Mouse (Mus musculus) limb, embryonic 14.5 days (tissue): ENCODE results near the gene 6330409D20Rik. TPM values are rescaled to one million over a fixed set of nuclear protein-coding genes. Genes with fewer than 3 reads are reported as not detected.

Experiments
- ATAC-seq: fragments of 200-750 bp; cut with Nextera tagmentation; 2 replicates; pipeline ENCODE4 v1.8.0; 2017; ENCODE audit warnings: low read depth, moderate number of reproducible peaks, moderate TSS enrichment; ENCODE audit not compliant: low FRiP score
- DNase-seq: peaks from one replicate; pipeline ENCODE4 v3.0.0-alpha.2; 2015; ENCODE audit warnings: low spot score
- H3K27ac ChIP-seq: fragments of 300-500 bp; sonication (generic); replicated peaks from 2 replicates; pipeline ENCODE4 v1.5.1; 2014; ENCODE audit warnings: low read depth, mild to moderate bottlenecking, low read length, moderate library complexity, mixed read lengths
- H3K27me3 ChIP-seq: fragments of 300-500 bp; sonication (generic); 2 replicates; pipeline ENCODE4 v1.6.1; 2014; ENCODE audit warnings: low read length, mixed read lengths; ENCODE audit not compliant: control insufficient read depth, insufficient read depth
- H3K36me3 ChIP-seq: fragments of 300-500 bp; sonication (generic); 2 replicates; pipeline ENCODE4 v1.6.1; 2014; ENCODE audit warnings: mild to moderate bottlenecking, low read length, moderate library complexity, mixed read lengths; ENCODE audit not compliant: control insufficient read depth, insufficient read depth
- H3K4me1 ChIP-seq: fragments of 300-500 bp; sonication (generic); 2 replicates; pipeline ENCODE4 v1.6.1; 2014; ENCODE audit warnings: antibody characterized with exemption, low read length, mixed read lengths; ENCODE audit not compliant: control insufficient read depth, insufficient read depth
- H3K4me2 ChIP-seq: fragments of 300-500 bp; sonication (generic); replicated peaks from 2 replicates; pipeline ENCODE4 v1.6.1; 2014; ENCODE audit warnings: low read depth, mild to moderate bottlenecking, low read length, moderate library complexity; ENCODE audit not compliant: severe bottlenecking
- H3K4me3 ChIP-seq: fragments of 300-500 bp; sonication (generic); replicated peaks from 2 replicates; pipeline ENCODE4 v1.5.1; 2014; ENCODE audit warnings: low read length
- H3K9ac ChIP-seq: fragments of 300-500 bp; sonication (generic); 2 replicates; pipeline ENCODE4 v1.6.1; 2014; ENCODE audit warnings: mild to moderate bottlenecking, low read depth, low read length, moderate library complexity; ENCODE audit not compliant: severe bottlenecking
- H3K9me3 ChIP-seq: fragments of 300-500 bp; sonication (generic); 2 replicates; pipeline ENCODE4 v1.6.1; 2016; ENCODE audit warnings: low read length; ENCODE audit not compliant: control insufficient read depth
- POLR2A ChIP-seq: fragments of 200-500 bp; IDR thresholded peaks from 2 replicates; pipeline ENCODE4 v1.8.0; 2012; ENCODE audit warnings: inconsistent platforms, mild to moderate bottlenecking, moderate library complexity, borderline replicate concordance; ENCODE audit not compliant: insufficient read depth, insufficient read length; ENCODE audit errors: extremely low read depth
- WGBS: fragments of 180-500 bp; shearing (Covaris S2); extraction: QIAGEN DNeasy Blood & Tissue Kit; methylation state at CpG from one replicate; pipeline ENCODE4 v1.1.7; 2014; 5-methylcytosine and 5-hydroxymethylcytosine counted together
- polyA plus RNA-seq, 2 experiments: library from polyadenylated mRNA; depleted of rRNA in 1 of 2; stranded (reverse) in 1 of 2; unstranded in 1 of 2; fragments of >200 nt; fragmentation: Nextera tagmentation in 1 of 2; extraction: Ambion mirVana in 1 of 2; gene quantifications; 2 replicates each; pipeline versions ENCODE4 v1.2.1 to v1.2.3; 2012 to 2014

Gene 6330409D20Rik
- polyA plus RNA-seq, 2 experiments, result 0.14 TPM; not detected in 1

- ATAC-seq, result peak; percentile 89
Observed at GRCm38 (mm10) chr2:32712934-32713817, 27.6 kb downstream of the 6330409D20Rik start, which contains the start of gene Cdk9. Cdk9 (minus strand) TSS chr2:32713076.

GRCm38 (mm10) chr2:32712586-32712933 lies 28.3 kb downstream of the 6330409D20Rik start:
- peak; percentile 88 for ATAC-seq
- under 1% methylated on average over 21 of the region's 44 CpGs for WGBS

More at GRCm38 (mm10) chr2:32712934-32713817, 27.6 kb downstream of the 6330409D20Rik start, which contains the start of gene Cdk9:
- DNase-seq, result peak; percentile 87
- Histone ChIP-seq H3K4me2 (peak within 1 kb of the TSS; percentile 79), H3K9me3 (no peaks in the 10 kb centered on the region), H3K27me3 (no peaks in the 10 kb centered on the region), H3K4me1 (peaks cover 16% of the 10 kb centered on the region), H3K9ac (peak within 1 kb of the TSS; percentile 84), H3K36me3 (peaks cover 31% of the 10 kb centered on the region), H3K27ac (peak within 1 kb of the TSS; percentile 95), H3K4me3 (peak within 1 kb of the TSS; percentile 88)
- 2% methylated on average over 33 of the region's 79 CpGs for WGBS
- no peak for TF ChIP-seq POLR2A

GRCm38 (mm10) chr2:32712108-32712551 lies 28.7 kb downstream of the 6330409D20Rik start:
- H3K4me1 ChIP-seq, result peaks cover 16% of the 10 kb centered on the region
- TF ChIP-seq POLR2A, result no peak
- under 1% methylated on average over 41 of the region's 41 CpGs for WGBS
- H3K4me2 ChIP-seq, result peak overlapping the region; percentile 79
- H3K27me3 ChIP-seq, result no peaks in the 10 kb centered on the region
- DNase-seq (peak; percentile 54), ATAC-seq (peak; percentile 38; the same call in 1 of the 2 replicates)
- peak overlapping the region; percentile 84 for H3K9ac ChIP-seq
- H3K4me3 ChIP-seq, result peak overlapping the region; percentile 88
- H3K9me3 ChIP-seq, result no peaks in the 10 kb centered on the region
- peaks cover 41% of the 10 kb centered on the region for H3K36me3 ChIP-seq
- peak overlapping the region; percentile 95 for H3K27ac ChIP-seq

More at GRCm38 (mm10) chr2:32712586-32712933, 28.3 kb downstream of the 6330409D20Rik start:
- H3K9me3 ChIP-seq, result no peaks in the 10 kb centered on the region
- H3K9ac ChIP-seq, result peak overlapping the region; percentile 84
- peak overlapping the region; percentile 79 for H3K4me2 ChIP-seq
- H3K27me3 ChIP-seq, result no peaks in the 10 kb centered on the region
- peak overlapping the region; percentile 95 for H3K27ac ChIP-seq
- DNase-seq, result peak; percentile 86
- TF ChIP-seq POLR2A, result no peak
- H3K4me1 ChIP-seq, result peaks cover 16% of the 10 kb centered on the region
- H3K36me3 ChIP-seq, result peaks cover 37% of the 10 kb centered on the region
- peak overlapping the region; percentile 88 for H3K4me3 ChIP-seq

GRCm38 (mm10) chr2:32711301-32712056 lies 29.3 kb downstream of the 6330409D20Rik start:
- H3K36me3 ChIP-seq, result peaks cover 47% of the 10 kb centered on the region
- no peak for ATAC-seq

GRCm38 (mm10) chr2:32710425-32710824 lies 30.4 kb downstream of the 6330409D20Rik start:
- Histone ChIP-seq H3K27ac (no peak overlapping the region), H3K9me3 (no peaks in the 10 kb centered on the region), H3K4me1 (peaks cover 16% of the 10 kb centered on the region), H3K4me3 (no peak overlapping the region), H3K9ac (no peak overlapping the region), H3K36me3 (peaks cover 58% of the 10 kb centered on the region), H3K4me2 (no peak overlapping the region), H3K27me3 (no peaks in the 10 kb centered on the region)
- no peak for TF ChIP-seq POLR2A
- DNase-seq (no peak), ATAC-seq (no peak)
- 89% methylated on average over 5 of the region's 5 CpGs for WGBS

More at GRCm38 (mm10) chr2:32711301-32712056, 29.3 kb downstream of the 6330409D20Rik start:
- Histone ChIP-seq H3K9ac (peak overlapping the region; percentile 84), H3K9me3 (no peaks in the 10 kb centered on the region), H3K4me1 (peaks cover 16% of the 10 kb centered on the region), H3K27ac (peak overlapping the region; percentile 95), H3K4me2 (peak overlapping the region; percentile 79), H3K4me3 (peak overlapping the region; percentile 88), H3K27me3 (no peaks in the 10 kb centered on the region)
- DNase-seq, result no peak
- no peak for TF ChIP-seq POLR2A
- 27% methylated on average over 9 of the region's 9 CpGs for WGBS
